Comparison of ENCODE assay signal across 25 mouse cellular contexts in genomic region chr3:130768172-130768571, GRCm38 (mm10).
"Had no signal": no experiment of that assay in that cellular context is flagged by ENCODE, and none has a peak within 500 bp of the region (broad histone marks: within the 10 kb centered on the region; RNA-seq: fewer than 3 reads in every experiment).

No protein-coding gene starts in this region.

- ATAC-seq: forebrain, postnatal 0 days; hindbrain, embryonic 16.5 days; inflammation-experienced regulatory T-cells, adult 6 months; intestine, embryonic 15.5 days; intestine, postnatal 0 days had no signal

- H3K4me1 ChIP-seq: heart, embryonic 12.5 days; hindbrain, embryonic 12.5 days; intestine, embryonic 15.5 days; limb, embryonic 13.5 days; limb, embryonic 15.5 days; liver, embryonic 13.5 days had no signal

- H3K27me3 ChIP-seq: heart, embryonic 12.5 days; hindbrain, embryonic 12.5 days; intestine, embryonic 15.5 days; limb, embryonic 13.5 days; limb, embryonic 15.5 days; liver, embryonic 13.5 days had no signal

- H3K9me3 ChIP-seq: heart, embryonic 12.5 days; hindbrain, embryonic 10.5 days; hindbrain, embryonic 12.5 days; intestine, embryonic 15.5 days; limb, embryonic 13.5 days; limb, embryonic 15.5 days; liver, embryonic 13.5 days had no signal

- H3K27ac ChIP-seq: hindbrain, embryonic 10.5 days; hindbrain, embryonic 12.5 days; hindbrain, embryonic 14.5 days; intestine, embryonic 15.5 days; layer of hippocampus, adult 2 months; left cerebral cortex, adult 2 months; limb, embryonic 13.5 days; limb, embryonic 15.5 days; liver, embryonic 13.5 days had no signal

- H3K36me3 ChIP-seq: heart, embryonic 12.5 days; hindbrain, embryonic 10.5 days; hindbrain, embryonic 12.5 days; intestine, embryonic 15.5 days; limb, embryonic 13.5 days; limb, embryonic 15.5 days; liver, embryonic 13.5 days had no signal

- H3K4me2 ChIP-seq: heart, embryonic 12.5 days; hindbrain, embryonic 12.5 days; hindbrain, embryonic 14.5 days; intestine, embryonic 15.5 days; limb, embryonic 13.5 days; limb, embryonic 15.5 days; liver, embryonic 13.5 days had no signal

- H3K9ac ChIP-seq: forebrain, postnatal 0 days; heart, embryonic 12.5 days; hindbrain, embryonic 12.5 days; hindbrain, embryonic 14.5 days; intestine, embryonic 15.5 days; limb, embryonic 13.5 days; limb, embryonic 15.5 days; liver, embryonic 13.5 days had no signal

- DNase-seq: forebrain, postnatal 0 days; gastrocnemius, postnatal 14 days; gastrocnemius, postnatal 36 days; heart, adult 18-20 months; heart, postnatal 10 days; heart, postnatal 4 days; kidney, adult 18-20 months; kidney, adult 8-10 months; kidney, postnatal 10 days; kidney, postnatal 25 days; kidney, postnatal 4 days; left cerebral cortex, postnatal 4 days; liver, embryonic 13.5 days had no signal

- H3K4me3 ChIP-seq: heart, embryonic 12.5 days; hindbrain, embryonic 10.5 days; hindbrain, embryonic 12.5 days; intestine, embryonic 15.5 days; layer of hippocampus, adult 2 months; left cerebral cortex, adult 2 months; limb, embryonic 13.5 days; limb, embryonic 15.5 days; liver, embryonic 13.5 days had no signal
